Mouse (Mus musculus): Measurements from ENCODE around the gene Aoc1. TPM values are rescaled to one million over a fixed set of nuclear protein-coding genes. Genes with fewer than 3 reads are reported as not detected.

Aoc1 gene
- polyA plus RNA-seq, 1 experiment from 2014 or later: not detected

DNA sequence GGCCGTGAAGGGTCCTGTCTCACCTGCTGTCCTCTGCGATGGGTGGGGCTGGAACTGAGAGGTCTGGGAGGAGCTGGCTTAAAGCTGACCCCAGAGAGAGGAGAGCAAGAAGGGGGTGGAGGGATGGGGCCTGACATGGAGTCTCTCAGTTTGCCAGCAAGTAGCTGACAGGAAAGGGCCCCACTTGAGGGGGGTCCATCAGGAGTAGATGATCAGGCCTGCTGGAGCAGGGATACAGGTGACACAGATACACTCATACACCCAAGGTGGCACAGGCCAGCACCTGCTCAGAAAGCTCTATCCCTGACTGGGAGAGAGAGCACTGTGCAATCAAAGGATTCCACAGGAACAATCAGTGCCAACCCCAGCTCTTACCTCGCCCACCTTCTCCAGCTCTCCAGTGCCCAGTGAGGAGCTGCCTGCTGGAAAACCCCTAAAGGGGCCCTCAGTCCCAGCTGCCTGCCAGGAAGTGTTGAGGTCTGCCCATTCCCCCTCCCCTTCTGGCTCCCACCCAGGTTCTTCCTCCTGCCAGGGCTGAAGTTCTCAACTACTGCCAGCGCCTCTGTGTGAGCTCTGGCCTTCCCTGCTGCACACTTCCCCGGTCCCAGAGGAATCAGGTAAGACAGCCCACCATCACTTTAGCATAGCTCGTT lies 31.6 kb upstream of the Aoc1 start, which contains the start of gene Tmem176b:
TSS of gene Tmem176b (minus strand) at position 524 of the 653 bp plus-strand sequence.
- DNase-seq (ENCODE audit: low spot score): peak; percentile 76
- Histone ChIP-seq H3K9me3 (no peaks in the 10 kb centered on the region), H3K36me3 (no peaks in the 10 kb centered on the region; the same call in 1 of the 2 replicates), H3K4me3 (peak within 1 kb of the TSS; percentile 47), H3K27ac (peak within 1 kb of the TSS; percentile 83), H3K27me3 (ENCODE audit: insufficient read depth, poor library complexity, severe bottlenecking) (no peaks in the 10 kb centered on the region), H3K4me1 (replicated peaks) (peaks cover 33% of the 10 kb centered on the region)
- 26% methylated on average over 6 of the region's 6 CpGs for WGBS

DNA sequence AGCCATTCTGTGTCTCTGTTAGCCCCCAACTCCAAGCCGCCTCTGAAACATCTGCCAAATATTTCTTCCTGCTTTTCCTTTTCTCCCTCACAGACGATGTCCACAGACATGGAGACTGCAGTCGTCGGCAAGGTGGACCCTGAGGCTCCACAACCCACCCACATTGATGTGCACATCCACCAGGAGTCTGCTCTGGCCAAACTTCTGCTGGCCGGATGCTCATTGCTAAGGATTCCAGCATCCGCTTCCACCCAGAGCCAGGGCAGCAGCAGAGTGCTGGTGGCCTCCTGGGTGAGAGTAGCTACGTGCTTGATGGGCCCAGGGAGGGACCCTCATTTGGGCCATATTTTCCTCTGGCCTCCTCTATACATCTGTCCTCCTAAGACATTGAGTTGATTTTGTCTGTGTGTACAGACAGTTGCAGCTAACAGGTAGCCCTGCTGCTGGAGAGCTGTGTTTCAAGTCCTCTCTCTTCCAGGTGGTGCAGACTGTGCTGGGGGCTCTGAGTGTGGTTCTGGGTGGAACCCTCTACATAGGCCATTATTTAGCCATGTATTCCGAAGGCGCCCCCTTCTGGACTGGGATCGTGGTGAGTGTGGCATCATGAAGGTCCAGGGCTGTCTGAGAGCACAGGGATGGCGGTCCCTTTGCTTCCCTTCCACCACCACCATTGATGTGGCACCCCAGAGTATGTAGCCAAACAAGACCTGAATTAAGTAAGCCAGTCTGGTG lies 30.4 kb upstream of the Aoc1 start:
- peak overlapping the region; percentile 47; the same call in 1 of the 2 replicates for H3K4me3 ChIP-seq
- WGBS: 75% methylated on average over 11 of the region's 11 CpGs
- no peak for DNase-seq (ENCODE audit: low spot score)

DNA sequence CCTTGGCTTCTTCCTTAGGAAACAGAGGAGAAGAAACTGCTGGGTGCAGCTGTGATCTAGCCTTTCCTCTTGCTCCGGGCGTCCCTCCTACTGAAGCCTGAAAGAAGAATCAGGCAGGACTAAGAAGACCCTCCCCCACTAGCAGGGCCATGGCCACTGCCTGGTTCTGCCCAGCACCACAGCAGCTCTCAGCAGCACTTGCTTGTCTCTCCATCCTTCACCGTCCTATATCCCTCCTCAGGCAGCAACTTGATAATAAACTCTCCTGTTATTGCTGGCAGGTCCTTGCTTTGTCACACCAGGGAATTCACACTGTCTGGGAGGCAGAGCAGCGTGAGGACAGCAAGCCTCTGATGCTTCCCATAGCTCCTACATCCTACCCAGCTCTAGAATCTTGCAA lies 27.6 kb upstream of the Aoc1 start:
- Histone ChIP-seq H3K27me3 (ENCODE audit: insufficient read depth, poor library complexity, severe bottlenecking) (no peaks in the 10 kb centered on the region), H3K4me1 (replicated peaks) (peaks cover 24% of the 10 kb centered on the region), H3K4me3 (no peak overlapping the region), H3K27ac (no peak overlapping the region), H3K36me3 (no peaks in the 10 kb centered on the region), H3K9me3 (no peaks in the 10 kb centered on the region)
- WGBS: 75% methylated on average over 4 of the region's 4 CpGs
- no peak for DNase-seq (ENCODE audit: low spot score)

More for the DNA sequence above, 30.4 kb upstream of the Aoc1 start:
- H3K36me3 ChIP-seq: no peaks in the 10 kb centered on the region; the same call in 1 of the 2 replicates
- H3K4me1 ChIP-seq (replicated peaks): peaks cover 33% of the 10 kb centered on the region
- peak overlapping the region; percentile 83; the same call in 1 of the 2 replicates for H3K27ac ChIP-seq
- no peaks in the 10 kb centered on the region for H3K27me3 ChIP-seq (ENCODE audit: insufficient read depth, poor library complexity, severe bottlenecking)
- no peaks in the 10 kb centered on the region for H3K9me3 ChIP-seq

DNA sequence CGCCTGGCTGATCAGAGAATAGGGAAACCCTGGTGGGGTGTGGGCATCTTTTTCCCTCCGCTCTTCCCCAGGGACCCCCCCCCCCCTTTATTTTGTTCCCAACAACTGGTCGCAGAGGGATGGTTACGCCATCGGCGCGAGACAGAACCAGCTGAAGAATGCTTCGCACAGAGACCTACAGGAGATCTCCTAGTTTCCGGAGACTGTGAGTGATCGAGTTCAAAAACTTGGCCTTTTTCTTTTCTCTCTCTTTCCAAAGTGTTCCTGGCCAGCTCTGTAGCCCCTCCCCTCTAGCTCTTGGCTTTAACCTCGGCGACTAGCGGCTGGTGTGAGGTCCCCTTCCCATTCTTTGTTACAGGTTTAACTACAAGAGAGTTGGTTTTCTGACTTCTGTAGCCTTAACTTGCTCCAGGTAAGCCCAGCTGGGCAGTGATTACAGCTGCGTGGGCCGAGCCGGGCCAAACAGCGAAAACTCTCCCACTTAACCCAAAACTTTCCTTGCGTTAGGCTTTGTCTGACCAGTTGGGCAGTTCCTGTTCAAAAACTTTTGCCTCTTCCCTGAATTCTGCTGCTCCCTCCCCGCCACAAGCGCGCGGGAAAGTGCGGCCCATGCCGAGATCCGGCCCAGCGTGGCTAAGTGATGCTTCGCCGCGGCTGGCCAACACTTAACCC lies 20.7 kb upstream of the Aoc1 start:
- Histone ChIP-seq H3K9me3 (no peaks in the 10 kb centered on the region), H3K4me1 (replicated peaks) (peaks cover 13% of the 10 kb centered on the region), H3K27me3 (ENCODE audit: insufficient read depth, poor library complexity, severe bottlenecking) (no peaks in the 10 kb centered on the region), H3K36me3 (no peaks in the 10 kb centered on the region), H3K4me3 (peak overlapping the region; percentile 53), H3K27ac (peak overlapping the region; percentile 86)
- DNase-seq (ENCODE audit: low spot score): peak; percentile 69
- WGBS: under 1% methylated on average over 29 of the region's 29 CpGs

DNA sequence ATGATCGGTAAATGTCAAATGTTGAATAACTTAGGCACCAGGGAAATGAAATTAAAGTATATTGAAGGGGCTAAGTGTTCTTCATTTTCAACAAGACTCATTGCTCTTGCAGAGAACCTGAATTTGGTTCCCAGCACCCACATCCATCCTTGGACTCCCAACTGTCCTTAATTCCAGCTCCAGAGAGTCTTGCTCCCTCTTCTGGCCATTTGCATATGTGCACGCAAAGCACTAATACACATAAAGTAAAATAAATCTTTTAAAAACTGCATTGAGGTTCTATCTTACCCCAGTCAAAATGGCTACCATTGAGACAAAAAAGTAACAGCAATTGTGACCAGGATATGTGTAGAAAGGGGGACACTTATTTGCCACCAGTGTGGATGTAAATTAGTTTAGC lies 18.5 kb upstream of the Aoc1 start:
- WGBS: 95% methylated on average over 2 of the region's 2 CpGs
- H3K27me3 ChIP-seq (ENCODE audit: insufficient read depth, poor library complexity, severe bottlenecking): no peaks in the 10 kb centered on the region
- no peaks in the 10 kb centered on the region for H3K9me3 ChIP-seq
- H3K27ac ChIP-seq: no peak overlapping the region
- peaks cover 13% of the 10 kb centered on the region for H3K4me1 ChIP-seq (replicated peaks)
- H3K4me3 ChIP-seq: no peak overlapping the region
- H3K36me3 ChIP-seq: no peaks in the 10 kb centered on the region
- DNase-seq (ENCODE audit: low spot score): no peak

DNA sequence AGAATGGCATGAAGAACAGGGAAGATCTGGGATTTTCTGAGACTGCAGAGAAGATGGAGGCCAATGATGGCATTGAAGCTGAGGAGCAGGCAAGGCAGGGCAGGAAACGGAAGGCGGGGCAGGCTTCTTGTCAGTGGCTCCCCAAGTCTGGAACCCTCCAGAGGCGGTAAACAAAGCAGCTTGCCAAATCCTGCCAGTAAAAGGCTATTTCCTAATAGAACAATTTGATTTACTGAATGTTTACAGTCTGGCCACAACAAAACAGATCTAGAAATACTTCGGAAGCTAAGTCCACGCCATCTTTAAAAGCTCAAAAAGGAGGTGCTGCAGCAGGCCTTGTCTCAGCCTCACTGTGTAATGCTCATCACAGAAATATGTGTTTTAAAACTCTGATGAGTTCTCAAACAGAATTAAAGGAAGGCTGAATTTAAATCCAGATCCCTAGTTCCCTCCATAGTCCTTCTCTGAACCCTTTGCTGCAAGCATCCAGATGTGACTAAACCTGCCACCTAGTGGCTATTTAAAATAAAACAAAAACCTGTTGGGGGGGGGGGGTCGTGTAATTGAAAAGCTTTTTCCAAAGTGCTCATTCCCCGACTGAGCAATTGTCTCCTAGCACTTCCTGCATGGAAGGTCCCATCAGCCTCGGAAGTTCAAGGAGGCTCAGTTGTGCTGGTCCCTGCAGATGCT lies 14.9 kb upstream of the Aoc1 start:
- no peak overlapping the region for H3K4me3 ChIP-seq
- DNase-seq (ENCODE audit: low spot score): no peak
- peaks cover 13% of the 10 kb centered on the region for H3K4me1 ChIP-seq (replicated peaks)
- H3K9me3 ChIP-seq: no peaks in the 10 kb centered on the region
- no peak overlapping the region for H3K27ac ChIP-seq
- 53% methylated on average over 8 of the region's 8 CpGs for WGBS
- no peaks in the 10 kb centered on the region for H3K36me3 ChIP-seq
- H3K27me3 ChIP-seq (ENCODE audit: insufficient read depth, poor library complexity, severe bottlenecking): no peaks in the 10 kb centered on the region

DNA sequence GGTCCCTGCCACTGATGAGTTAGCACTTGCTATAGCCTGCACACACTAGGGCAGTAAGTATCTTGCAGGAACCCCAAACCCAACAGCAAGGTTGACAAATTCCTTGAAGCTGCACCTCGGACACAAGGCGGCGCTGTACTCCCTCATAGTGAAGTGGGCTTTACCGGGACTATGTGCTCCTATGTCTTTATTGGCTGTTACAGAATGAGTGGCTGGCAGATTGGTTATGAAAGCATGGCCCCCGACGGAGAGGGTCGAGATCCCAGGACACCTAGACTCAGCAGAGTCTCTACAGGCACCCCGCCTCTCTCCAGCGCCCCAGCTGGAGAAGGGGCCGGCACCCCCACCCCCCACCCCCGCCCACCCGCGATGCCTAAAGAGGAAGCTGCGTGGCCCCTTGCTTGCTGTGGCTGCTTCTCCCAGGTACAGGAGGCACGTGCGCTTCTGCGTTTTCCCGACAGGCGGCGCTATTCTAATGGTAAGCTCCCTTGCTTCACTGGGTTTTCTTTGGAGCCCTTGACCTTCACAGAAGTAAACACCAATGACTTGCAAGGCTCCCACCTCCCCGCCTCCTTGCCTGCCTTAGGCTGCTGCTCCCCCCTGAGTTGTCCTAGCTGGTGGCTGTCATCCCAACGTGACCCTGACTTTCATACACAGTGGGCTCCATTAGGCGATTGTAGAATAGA lies 12.4 kb upstream of the Aoc1 start:
- Histone ChIP-seq H3K27ac (peak overlapping the region; percentile 73), H3K36me3 (no peaks in the 10 kb centered on the region), H3K4me3 (peak overlapping the region; percentile 43), H3K4me1 (replicated peaks) (peaks cover 19% of the 10 kb centered on the region), H3K27me3 (ENCODE audit: insufficient read depth, poor library complexity, severe bottlenecking) (peaks cover 7% of the 10 kb centered on the region), H3K9me3 (no peaks in the 10 kb centered on the region)
- 13% methylated on average over 23 of the region's 23 CpGs for WGBS
- DNase-seq (ENCODE audit: low spot score): peak; percentile 62

DNA sequence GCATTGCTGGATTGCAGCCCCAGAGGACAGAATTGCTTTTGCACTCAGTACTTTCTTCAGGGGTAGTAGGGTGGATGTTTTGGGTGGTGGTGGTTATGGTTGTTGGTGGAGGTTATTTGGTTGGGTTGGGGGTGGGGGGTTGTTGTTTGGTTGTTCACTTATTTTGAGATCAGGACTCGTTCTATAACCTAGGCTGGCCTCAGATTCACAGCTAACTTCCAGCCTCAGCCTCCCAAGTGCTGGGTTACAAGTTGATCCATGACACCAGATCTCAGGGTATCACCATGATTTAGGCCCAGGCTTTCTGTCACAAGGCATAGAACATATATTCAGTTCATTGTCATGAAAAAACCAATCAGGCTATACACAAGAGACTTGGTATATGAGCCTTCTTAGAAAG lies 11.8 kb upstream of the Aoc1 start:
- no peaks in the 10 kb centered on the region for H3K9me3 ChIP-seq
- 88% methylated on average over 1 of the region's 1 CpGs for WGBS
- H3K4me1 ChIP-seq (replicated peaks): peaks cover 25% of the 10 kb centered on the region
- H3K27ac ChIP-seq: no peak overlapping the region
- DNase-seq (ENCODE audit: low spot score): no peak
- no peaks in the 10 kb centered on the region for H3K36me3 ChIP-seq
- no peak overlapping the region for H3K4me3 ChIP-seq
- peaks cover 7% of the 10 kb centered on the region for H3K27me3 ChIP-seq (ENCODE audit: insufficient read depth, poor library complexity, severe bottlenecking)

DNA sequence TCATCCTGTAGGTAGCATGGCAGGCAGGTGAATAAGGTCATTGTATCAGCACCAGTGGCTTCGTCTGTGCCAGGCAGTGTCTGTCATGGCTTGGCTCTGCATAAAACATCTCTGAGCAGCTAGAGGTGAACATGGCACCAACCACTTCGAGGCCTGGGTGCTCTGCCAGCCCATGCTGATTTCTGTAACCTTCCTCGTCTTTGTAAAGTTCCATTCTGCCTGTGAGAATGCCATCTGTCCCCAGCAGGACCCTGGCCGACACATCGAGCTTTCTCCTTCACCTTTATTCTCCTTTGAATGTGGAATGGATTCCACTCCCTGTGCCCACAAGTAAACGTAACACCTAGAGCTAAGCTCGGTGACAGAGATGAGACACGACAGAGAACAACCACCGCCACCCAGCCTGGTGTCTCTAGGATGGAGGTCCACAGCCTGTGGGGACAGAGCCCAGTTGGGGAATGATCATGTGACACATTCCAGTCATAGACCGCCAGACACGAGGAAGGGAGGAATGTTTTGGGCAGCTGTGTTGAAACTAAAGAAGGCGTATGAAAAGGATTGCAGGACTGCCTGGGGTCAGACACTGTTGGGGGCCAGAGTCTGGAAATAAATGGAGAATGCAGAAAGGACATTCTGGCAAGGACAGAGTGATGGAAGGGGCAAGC lies 10.9 kb upstream of the Aoc1 start:
- Histone ChIP-seq H3K9me3 (no peaks in the 10 kb centered on the region), H3K27ac (no peak overlapping the region), H3K27me3 (ENCODE audit: insufficient read depth, poor library complexity, severe bottlenecking) (peaks cover 7% of the 10 kb centered on the region), H3K36me3 (no peaks in the 10 kb centered on the region), H3K4me1 (replicated peaks) (peaks cover 33% of the 10 kb centered on the region), H3K4me3 (no peak overlapping the region)
- 70% methylated on average over 12 of the region's 12 CpGs for WGBS
- no peak for DNase-seq (ENCODE audit: low spot score)

DNA sequence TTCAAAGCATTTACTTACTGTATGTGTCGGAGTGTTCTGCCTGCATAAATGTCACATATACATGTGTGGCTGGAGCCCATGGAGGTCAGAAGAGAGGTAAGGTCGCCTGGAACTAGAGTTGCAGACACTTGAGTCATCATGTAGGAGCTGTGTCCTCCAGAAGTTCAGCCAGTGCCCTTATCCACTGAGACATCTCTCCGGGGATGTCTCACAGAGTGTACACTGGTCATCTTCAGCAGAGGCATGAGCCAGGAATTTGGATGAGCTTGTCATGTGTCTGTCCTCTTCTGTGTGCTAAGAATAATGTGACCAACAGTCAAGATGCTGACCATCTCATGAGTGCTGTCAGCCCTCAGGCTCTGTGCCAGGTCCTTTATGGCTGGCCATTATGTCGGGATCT lies 9.9 kb upstream of the Aoc1 start:
- no peaks in the 10 kb centered on the region for H3K36me3 ChIP-seq
- peaks cover 44% of the 10 kb centered on the region for H3K4me1 ChIP-seq (replicated peaks)
- H3K9me3 ChIP-seq: no peaks in the 10 kb centered on the region
- DNase-seq (ENCODE audit: low spot score): no peak
- no peak overlapping the region for H3K4me3 ChIP-seq
- peaks cover 7% of the 10 kb centered on the region for H3K27me3 ChIP-seq (ENCODE audit: insufficient read depth, poor library complexity, severe bottlenecking)
- H3K27ac ChIP-seq: no peak overlapping the region
- WGBS: 85% methylated on average over 4 of the region's 4 CpGs

DNA sequence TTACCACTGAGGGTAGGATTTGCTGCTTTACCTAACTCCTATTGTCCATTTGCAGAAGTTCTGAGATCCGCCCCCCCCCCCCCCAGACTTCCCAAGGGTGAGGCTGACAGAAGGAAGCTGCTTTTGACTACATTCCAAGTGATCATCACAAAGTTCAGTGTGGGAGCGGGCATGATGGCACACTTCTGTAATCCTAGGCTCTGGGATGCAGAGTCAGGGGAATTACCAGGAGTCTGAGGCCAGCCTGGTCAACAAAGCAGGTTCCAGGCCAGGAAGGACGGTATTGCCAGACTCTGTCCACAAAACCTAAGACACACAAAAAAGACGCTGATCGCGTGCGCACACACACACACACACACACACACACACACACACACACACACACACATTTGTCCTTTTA lies 9.2 kb upstream of the Aoc1 start:
- peaks cover 44% of the 10 kb centered on the region for H3K4me1 ChIP-seq (replicated peaks)
- no peak overlapping the region for H3K4me3 ChIP-seq
- 85% methylated on average over 7 of the region's 7 CpGs for WGBS
- no peak overlapping the region for H3K27ac ChIP-seq
- no peaks in the 10 kb centered on the region for H3K36me3 ChIP-seq
- H3K9me3 ChIP-seq: no peaks in the 10 kb centered on the region
- peaks cover 7% of the 10 kb centered on the region for H3K27me3 ChIP-seq (ENCODE audit: insufficient read depth, poor library complexity, severe bottlenecking)
- no peak for DNase-seq (ENCODE audit: low spot score)

DNA sequence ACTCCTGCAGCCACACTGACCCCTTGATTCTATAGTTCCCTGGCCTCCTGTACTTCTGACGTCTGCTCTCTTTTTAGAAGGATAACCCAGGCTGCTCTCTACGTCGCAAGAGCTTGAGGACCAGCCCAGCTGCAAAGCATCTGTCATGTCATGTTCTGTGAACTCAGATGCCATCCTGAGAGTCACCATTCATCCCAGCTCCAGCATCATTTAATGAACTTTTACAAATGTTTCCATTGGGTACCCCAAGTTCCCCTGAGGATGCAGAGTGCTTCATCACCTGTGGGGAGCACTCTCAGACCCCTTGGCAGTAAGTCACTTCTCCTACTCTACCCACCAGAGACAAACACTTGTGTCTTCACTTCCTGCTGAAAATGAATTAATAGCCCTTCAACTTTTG lies 8.5 kb upstream of the Aoc1 start:
- 57% methylated on average over 3 of the region's 3 CpGs for WGBS
- no peak overlapping the region for H3K4me3 ChIP-seq
- no peak for DNase-seq (ENCODE audit: low spot score)
- 0 out of 2 replicates have a peak overlapping the region, but pooled peaks have one; percentile 3 for H3K27ac ChIP-seq
- peaks cover 44% of the 10 kb centered on the region for H3K4me1 ChIP-seq (replicated peaks)
- no peaks in the 10 kb centered on the region for H3K36me3 ChIP-seq
- H3K27me3 ChIP-seq (ENCODE audit: insufficient read depth, poor library complexity, severe bottlenecking): peaks cover 7% of the 10 kb centered on the region
- H3K9me3 ChIP-seq: no peaks in the 10 kb centered on the region

Measured in hindbrain, embryonic 10.5 days (tissue).